Mouse (Mus musculus): ENCODE measurements around the gene Tcf7l2.

DNA sequence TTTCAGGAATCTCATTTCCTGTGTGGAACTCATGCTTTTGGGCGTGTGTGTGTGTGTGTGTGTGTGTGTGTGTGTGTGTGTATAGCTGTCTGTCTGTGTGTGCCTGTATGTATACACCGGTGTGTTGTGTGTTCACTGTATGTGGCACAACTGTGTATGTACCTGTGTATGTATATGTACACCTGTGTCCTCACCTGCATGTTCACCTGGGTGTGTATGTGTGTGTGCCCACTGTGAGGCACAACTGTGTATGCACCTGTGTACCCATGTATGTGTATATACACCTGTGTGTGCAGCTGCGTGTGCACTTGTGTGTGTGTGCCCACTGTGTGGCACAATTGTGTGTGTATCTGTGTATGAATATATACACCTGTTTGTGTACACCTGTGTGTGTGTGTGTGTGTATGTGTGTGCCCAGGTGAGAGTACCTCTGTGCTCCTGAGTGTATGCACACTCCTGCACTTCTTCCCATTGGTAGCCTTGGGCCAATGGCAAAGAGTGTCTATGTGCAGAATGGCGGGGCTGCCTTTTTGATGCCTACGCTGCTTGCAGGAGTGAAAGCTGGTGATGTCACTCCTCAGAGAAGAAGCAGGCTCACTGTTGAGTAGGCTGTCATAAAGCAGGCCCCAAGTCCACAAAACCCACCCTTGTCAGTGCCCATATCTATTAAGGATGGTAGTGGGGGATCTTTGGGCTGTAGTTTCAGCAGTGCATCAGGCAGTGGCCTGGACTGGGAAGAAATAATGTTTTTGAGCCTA lies 95.5 kb downstream of the Tcf7l2 start:
- no peak for TF ChIP-seq CTCF (conservative IDR thresholded peaks at IDR 0.05; ENCODE audit: insufficient read depth, insufficient read length, low read depth, low read length)
- TF ChIP-seq POLR2A (IDR thresholded peaks at IDR 0.05; ENCODE audit: low read depth, low read length): no peak

Measured in kidney, adult 2 months (tissue).